10 mouse cellular contexts compared by ENCODE assay signal in the genomic region with DNA sequence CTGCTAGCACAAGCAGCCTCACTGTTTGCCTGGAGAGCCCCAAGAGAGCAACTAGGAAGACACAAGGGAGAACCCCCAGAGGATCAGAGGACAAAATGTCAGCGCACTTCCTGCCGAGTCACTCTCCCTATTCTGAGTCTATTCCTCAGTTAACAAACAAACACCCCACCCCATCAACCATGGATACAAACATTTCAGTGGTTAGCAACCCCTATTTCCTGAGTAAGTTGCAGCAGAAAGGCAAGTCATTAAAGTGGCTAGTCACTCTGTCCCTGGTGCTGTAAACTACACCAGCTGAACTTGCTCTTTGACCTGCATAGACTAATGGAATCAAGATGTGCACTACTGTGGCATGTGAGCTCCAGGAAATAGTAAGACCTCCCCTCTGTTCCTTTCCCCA.
A peak's percentile ranks its signal among the peaks of the same experiment; 100 is the strongest.
DNase-seq lines count a peak whose midpoint lies in the region; ATAC-seq and TF ChIP-seq lines count a peak whose summit lies in the region.
"Had no signal": no experiment of that assay in that cellular context is flagged by ENCODE, and none has a peak within 500 bp of the region (broad histone marks: within the 10 kb centered on the region; RNA-seq: fewer than 3 reads in every experiment).

No protein-coding gene starts in this region.

- no peaks in the 10 kb centered on the region for H3K9me3 ChIP-seq in heart, embryonic 11.5 days (replicated peaks; ENCODE audit: control insufficient read depth, low read length)

- peak; percentile 53 for DNase-seq in heart, adult 8-10 months (ENCODE audit: low spot score)
- peak; percentile 20 for DNase-seq in c-Kit-positive CD71-negative TER-119-negative erythroid progenitor cells, embryonic 14.5 days (ENCODE audit: low read depth)
- DNase-seq in kidney, adult 2 months = peak; percentile 70
- DNase-seq in naive thymus-derived CD4-positive, alpha-beta T cell, adult 2 months (ENCODE audit: low read depth) = peak; percentile 62
- DNase-seq in urinary bladder, adult 2 months (ENCODE audit: low spot score) = no peak
- DNase-seq in cerebellum, postnatal 36 days = no peak

- TF ChIP-seq CTCF in kidney, adult 2 months (conservative IDR thresholded peaks at IDR 0.05; ENCODE audit: insufficient read depth, insufficient read length, low read depth, low read length) = no peak

- H3K27me3 ChIP-seq in heart, embryonic 11.5 days (ENCODE audit: control insufficient read depth, insufficient read depth, low read length) = no peaks in the 10 kb centered on the region
- no peaks in the 10 kb centered on the region for H3K27me3 ChIP-seq in kidney, adult 2 months (replicated peaks; ENCODE audit: control insufficient read depth, insufficient read depth, low read length)
- H3K27me3 ChIP-seq: Patski had no signal

- no peak overlapping the region for H3K9ac ChIP-seq in heart, embryonic 11.5 days (ENCODE audit: low read depth, low read length)

- H3K4me1 ChIP-seq in heart, embryonic 11.5 days (ENCODE audit: control insufficient read depth, insufficient read depth, low read length) = no peaks in the 10 kb centered on the region
- H3K4me1 ChIP-seq in kidney, adult 2 months (ENCODE audit: control insufficient read depth, insufficient read depth, low read length) = peaks cover 3% of the 10 kb centered on the region; the same call in 1 of the 2 replicates

- no peak for TF ChIP-seq POLR2A in kidney, adult 2 months (IDR thresholded peaks at IDR 0.05; ENCODE audit: low read depth, low read length)

- ATAC-seq in heart, embryonic 11.5 days (replicated peaks; ENCODE audit: insufficient number of reproducible peaks, low FRiP score, low TSS enrichment) = no peak
- no peak for ATAC-seq in granulocyte monocyte progenitor cell, adult 5-6 weeks (replicated peaks; ENCODE audit: poor library complexity, severe bottlenecking)
- ATAC-seq: Patski had no signal

- no peak overlapping the region for H3K27ac ChIP-seq in heart, embryonic 11.5 days (ENCODE audit: low read depth, low read length)
- H3K27ac ChIP-seq in kidney, adult 2 months (ENCODE audit: insufficient read depth, low read depth, low read length) = peak overlapping the region; percentile 69; the same call in 1 of the 2 replicates

- no peaks in the 10 kb centered on the region for H3K36me3 ChIP-seq in heart, embryonic 11.5 days (ENCODE audit: control insufficient read depth, insufficient read depth, low read length)
- H3K36me3 ChIP-seq in kidney, adult 2 months (ENCODE audit: control insufficient read depth, insufficient read depth, low read length) = no peaks in the 10 kb centered on the region

- 60% methylated on average over 2 of the region's 2 CpGs for WGBS in heart, embryonic 11.5 days (ENCODE audit: insufficient replicate concordance)
- WGBS in kidney, adult 2 months = 51% methylated on average over 2 of the region's 2 CpGs

- no peak overlapping the region for H3K4me3 ChIP-seq in heart, embryonic 11.5 days (ENCODE audit: low read depth, low read length)
- no peak overlapping the region for H3K4me3 ChIP-seq in kidney, adult 2 months (ENCODE audit: insufficient read depth, low read depth, low read length)
- H3K4me3 ChIP-seq: erythroblast, embryonic 14.5 days had no signal

- no peak overlapping the region for H3K4me2 ChIP-seq in heart, embryonic 11.5 days

Comparison
In these comparisons a context has a peak if more than half of its experiments do, and no peak if none do; other contexts are left out.
1. DNase-seq: peak in heart, adult 8-10 months (single experiment), c-Kit-positive CD71-negative TER-119-negative erythroid progenitor cells, embryonic 14.5 days (single experiment), kidney, adult 2 months (single experiment) and naive thymus-derived CD4-positive, alpha-beta T cell, adult 2 months (single experiment); none in urinary bladder, adult 2 months (single experiment) and cerebellum, postnatal 36 days (0 of 2).